Mouse (Mus musculus) heart, embryonic 16.5 days (tissue): ENCODE measurements around the gene Naaa. TPM values are rescaled to one million over a fixed set of nuclear protein-coding genes. Genes with fewer than 3 reads are reported as not detected.

Source experiments
- ATAC-seq: fragments of 200-750 bp; cut with Nextera tagmentation; replicated peaks from 2 replicates; pipeline ENCODE4 v1.8.0; 2017; ENCODE audit warnings: moderate number of reproducible peaks; ENCODE audit not compliant: insufficient read depth, low FRiP score; ENCODE audit errors: extremely low read depth
- H3K27ac ChIP-seq: fragments of 300-500 bp; sonication (generic); 2 replicates; pipeline ENCODE4 v1.5.1; 2014; ENCODE audit warnings: mild to moderate bottlenecking, low read length, control low read depth, moderate library complexity
- H3K27me3 ChIP-seq: fragments of 300-500 bp; sonication (generic); 2 replicates; pipeline ENCODE4 v1.6.1; 2014; ENCODE audit warnings: low read length, mixed read lengths; ENCODE audit not compliant: control insufficient read depth, insufficient read depth
- H3K36me3 ChIP-seq: fragments of 300-500 bp; sonication (generic); 2 replicates; pipeline ENCODE4 v1.6.1; 2014; ENCODE audit not compliant: control insufficient read depth, insufficient read depth
- H3K4me1 ChIP-seq: fragments of 300-500 bp; sonication (generic); 2 replicates; pipeline ENCODE4 v1.6.1; 2014; ENCODE audit warnings: low read length, mixed read lengths; ENCODE audit not compliant: control insufficient read depth, insufficient read depth
- H3K4me2 ChIP-seq: fragments of 300-500 bp; sonication (generic); 2 replicates; pipeline ENCODE4 v1.6.1; 2014; ENCODE audit warnings: low read depth, mild to moderate bottlenecking, control low read depth, low read length
- H3K4me3 ChIP-seq: fragments of 300-500 bp; sonication (generic); 2 replicates; pipeline ENCODE4 v1.5.1; 2014; ENCODE audit warnings: mild to moderate bottlenecking, control low read depth, low read length
- H3K9ac ChIP-seq: fragments of 300-500 bp; sonication (generic); 2 replicates; pipeline ENCODE4 v1.6.1; 2014; ENCODE audit warnings: low read length, control low read depth
- H3K9me3 ChIP-seq: fragments of 300-500 bp; sonication (generic); replicated peaks from 2 replicates; pipeline ENCODE4 v1.6.1; 2016; ENCODE audit warnings: low read length; ENCODE audit not compliant: control insufficient read depth
- WGBS: fragments of 180-500 bp; shearing (Covaris S2); extraction: QIAGEN DNeasy Blood & Tissue Kit; methylation state at CpG from one replicate; pipeline ENCODE4 v1.1.7; 2014; 5-methylcytosine and 5-hydroxymethylcytosine counted together
- polyA plus RNA-seq: library from polyadenylated mRNA; unstranded; fragments of >200 nt; fragmentation: Nextera tagmentation; extraction: Ambion mirVana; gene quantifications from 2 replicates; pipeline ENCODE4 v1.2.1, GENCODE M21; 2015

Gene Naaa
- polyA plus RNA-seq, 1 experiment from 2014 or later, result 9.3 TPM

GRCm38 (mm10) chr5:92229514-92229913 lies 48.5 kb downstream of the Naaa start:
- H3K27me3 ChIP-seq, result no peaks in the 10 kb centered on the region
- H3K4me2 ChIP-seq, result no peak overlapping the region
- H3K9ac ChIP-seq, result no peak overlapping the region
- H3K4me1 ChIP-seq, result no peaks in the 10 kb centered on the region
- H3K4me3 ChIP-seq, result no peak overlapping the region
- H3K9me3 ChIP-seq, result no peaks in the 10 kb centered on the region
- no peaks in the 10 kb centered on the region for H3K36me3 ChIP-seq
- no peak for ATAC-seq
- no peak overlapping the region for H3K27ac ChIP-seq
- WGBS, result 90% methylated on average over 3 of the region's 3 CpGs

- no peak for ATAC-seq
- Histone ChIP-seq H3K9me3 (no peaks in the 10 kb centered on the region), H3K4me3 (no peak overlapping the region), H3K36me3 (no peaks in the 10 kb centered on the region), H3K9ac (no peak overlapping the region), H3K4me1 (no peaks in the 10 kb centered on the region), H3K27ac (no peak overlapping the region), H3K27me3 (no peaks in the 10 kb centered on the region), H3K4me2 (no peak overlapping the region)
- 33% methylated on average over 10 of the region's 10 CpGs for WGBS
These were observed 49.2 kb downstream of the Naaa start for GRCm38 (mm10) chr5:92228776-92229175.

- Histone ChIP-seq H3K27me3 (no peaks in the 10 kb centered on the region), H3K4me3 (no peak overlapping the region), H3K27ac (no peak overlapping the region), H3K36me3 (no peaks in the 10 kb centered on the region), H3K9ac (no peak overlapping the region), H3K4me1 (no peaks in the 10 kb centered on the region), H3K4me2 (no peak overlapping the region), H3K9me3 (no peaks in the 10 kb centered on the region)
- WGBS, result 84% methylated on average over 7 of the region's 7 CpGs
- no peak for ATAC-seq
These were observed 50.2 kb downstream of the Naaa start for GRCm38 (mm10) chr5:92227782-92228181.

GRCm38 (mm10) chr5:92220287-92220902 lies 57.6 kb downstream of the Naaa start:
- H3K27me3 ChIP-seq, result no peaks in the 10 kb centered on the region
- no peak overlapping the region for H3K9ac ChIP-seq
- WGBS, result 84% methylated on average over 8 of the region's 8 CpGs
- no peaks in the 10 kb centered on the region for H3K9me3 ChIP-seq
- H3K36me3 ChIP-seq, result no peaks in the 10 kb centered on the region
- no peak overlapping the region for H3K4me2 ChIP-seq
- ATAC-seq, result no peak
- H3K27ac ChIP-seq, result no peak overlapping the region
- H3K4me3 ChIP-seq, result no peak overlapping the region
- no peaks in the 10 kb centered on the region for H3K4me1 ChIP-seq

GRCm38 (mm10) chr5:92219826-92220225 lies 58.1 kb downstream of the Naaa start:
- WGBS, result 38% methylated on average over 6 of the region's 6 CpGs
- no peaks in the 10 kb centered on the region for H3K4me1 ChIP-seq
- ATAC-seq, result no peak

GRCm38 (mm10) chr5:92218915-92219793 lies 58.8 kb downstream of the Naaa start:
- no peaks in the 10 kb centered on the region for H3K36me3 ChIP-seq
- H3K4me3 ChIP-seq, result no peak overlapping the region
- H3K4me2 ChIP-seq, result no peak overlapping the region
- no peak overlapping the region for H3K9ac ChIP-seq
- H3K27ac ChIP-seq, result no peak overlapping the region
- 58% methylated on average over 17 of the region's 17 CpGs for WGBS
- H3K27me3 ChIP-seq, result no peaks in the 10 kb centered on the region
- no peaks in the 10 kb centered on the region for H3K9me3 ChIP-seq
- ATAC-seq, result no peak
- no peaks in the 10 kb centered on the region for H3K4me1 ChIP-seq

More at GRCm38 (mm10) chr5:92219826-92220225, 58.1 kb downstream of the Naaa start:
- Histone ChIP-seq H3K4me2 (no peak overlapping the region), H3K27me3 (no peaks in the 10 kb centered on the region), H3K9ac (no peak overlapping the region), H3K36me3 (no peaks in the 10 kb centered on the region), H3K9me3 (no peaks in the 10 kb centered on the region), H3K4me3 (no peak overlapping the region), H3K27ac (no peak overlapping the region)

- Histone ChIP-seq H3K9me3 (no peaks in the 10 kb centered on the region), H3K4me3 (no peak within 1 kb of the TSS), H3K4me1 (no peaks in the 10 kb centered on the region), H3K9ac (no peak within 1 kb of the TSS), H3K4me2 (no peak within 1 kb of the TSS), H3K36me3 (no peaks in the 10 kb centered on the region), H3K27ac (no peak within 1 kb of the TSS), H3K27me3 (no peaks in the 10 kb centered on the region)
- no peak for ATAC-seq
- WGBS, result 89% methylated on average over 4 of the region's 4 CpGs
These were observed 62.7 kb downstream of the Naaa start, which contains the start of gene U90926 for GRCm38 (mm10) chr5:92215308-92215707. Gene U90926, minus strand, starts transcription at chr5:92215408.

GRCm38 (mm10) chr5:92212231-92212630 lies 65.7 kb downstream of the Naaa start:
- Histone ChIP-seq H3K27me3 (no peaks in the 10 kb centered on the region), H3K27ac (no peak overlapping the region), H3K36me3 (no peaks in the 10 kb centered on the region), H3K9me3 (no peaks in the 10 kb centered on the region), H3K4me1 (no peaks in the 10 kb centered on the region), H3K9ac (no peak overlapping the region), H3K4me2 (no peak overlapping the region), H3K4me3 (no peak overlapping the region)
- ATAC-seq, result no peak
- 89% methylated on average over 4 of the region's 4 CpGs for WGBS

- H3K9ac ChIP-seq, result no peak overlapping the region
- H3K9me3 ChIP-seq, result no peaks in the 10 kb centered on the region
- no peaks in the 10 kb centered on the region for H3K27me3 ChIP-seq
- ATAC-seq, result no peak
- no peaks in the 10 kb centered on the region; the same call in 1 of the 2 replicates for H3K4me1 ChIP-seq
- H3K4me2 ChIP-seq, result no peak overlapping the region
- H3K27ac ChIP-seq, result no peak overlapping the region
- WGBS, result 70% methylated on average over 8 of the region's 8 CpGs
- H3K36me3 ChIP-seq, result no peaks in the 10 kb centered on the region
- H3K4me3 ChIP-seq, result no peak overlapping the region
These were observed 67.8 kb downstream of the Naaa start for GRCm38 (mm10) chr5:92210205-92210604.
